Mouse (Mus musculus) stomach, embryonic 14.5 days (tissue): ENCODE measurements around the gene Fam19a2. TPM values are rescaled to one million over a fixed set of nuclear protein-coding genes. Genes with fewer than 3 reads are reported as not detected.

ENCODE experiments used
- ATAC-seq: fragments of 200-750 bp; cut with Nextera tagmentation; 2 replicates; pipeline ENCODE4 v1.8.0; 2017; ENCODE audit warnings: low read depth, moderate TSS enrichment; ENCODE audit not compliant: insufficient number of reproducible peaks, insufficient read depth, low FRiP score
- H3K27ac ChIP-seq: fragments of 300-500 bp; sonication (generic); 2 replicates; pipeline ENCODE4 v1.5.1; 2014; ENCODE audit warnings: mild to moderate bottlenecking, low read length, moderate library complexity, mixed read lengths
- H3K27me3 ChIP-seq: fragments of 300-500 bp; sonication (generic); 2 replicates; pipeline ENCODE4 v1.6.1; 2014; ENCODE audit warnings: low read length, control low read depth, mixed read lengths; ENCODE audit not compliant: control insufficient read depth, insufficient read depth
- H3K36me3 ChIP-seq: fragments of 300-500 bp; sonication (generic); 2 replicates; pipeline ENCODE4 v1.6.1; 2014; ENCODE audit warnings: mild to moderate bottlenecking, control low read depth, low read length, moderate library complexity, mixed read lengths; ENCODE audit not compliant: control insufficient read depth, insufficient read depth
- H3K4me1 ChIP-seq: fragments of 300-500 bp; sonication (generic); 2 replicates; pipeline ENCODE4 v1.6.1; 2014; ENCODE audit warnings: low read length, control low read depth, mixed read lengths; ENCODE audit not compliant: control insufficient read depth, insufficient read depth
- H3K4me2 ChIP-seq: fragments of 300-500 bp; sonication (generic); replicated peaks from 2 replicates; pipeline ENCODE4 v1.6.1; 2014; ENCODE audit warnings: low read depth, low read length, control low read depth
- H3K4me3 ChIP-seq: fragments of 300-500 bp; sonication (generic); 2 replicates; pipeline ENCODE4 v1.5.1; 2014; ENCODE audit warnings: low read depth, low read length, control low read depth
- H3K9ac ChIP-seq: fragments of 300-500 bp; sonication (generic); replicated peaks from 2 replicates; pipeline ENCODE4 v1.6.1; 2014; ENCODE audit warnings: low read depth, mild to moderate bottlenecking, control low read depth, low read length, moderate library complexity, mixed read lengths
- H3K9me3 ChIP-seq: fragments of 300-500 bp; sonication (generic); 2 replicates; pipeline ENCODE4 v1.6.1; 2016; ENCODE audit warnings: low read depth, low read length, control low read depth; ENCODE audit not compliant: control insufficient read depth
- WGBS: fragments of 180-500 bp; shearing (Covaris S2); extraction: QIAGEN DNeasy Blood & Tissue Kit; methylation state at CpG from one replicate; pipeline ENCODE4 v1.1.7; 2014; 5-methylcytosine and 5-hydroxymethylcytosine counted together
- polyA plus RNA-seq: library from polyadenylated mRNA; unstranded; fragments of >200 nt; fragmentation: Nextera tagmentation; extraction: Ambion mirVana; gene quantifications from 2 replicates; pipeline ENCODE4 v1.2.1, GENCODE M21; 2014

The Fam19a2 gene
- polyA plus RNA-seq, 1 experiment from 2014 or later, result 7.1 TPM

- 53% methylated on average over 2 of the region's 2 CpGs for WGBS
- Histone ChIP-seq H3K9ac (no peak overlapping the region), H3K27me3 (no peaks in the 10 kb centered on the region), H3K27ac (no peak overlapping the region), H3K4me3 (no peak overlapping the region), H3K4me2 (no peak overlapping the region), H3K9me3 (no peaks in the 10 kb centered on the region; the same call in 1 of the 2 replicates), H3K36me3 (no peaks in the 10 kb centered on the region), H3K4me1 (no peaks in the 10 kb centered on the region)
- no peak for ATAC-seq
Observed at GRCm38 (mm10) chr10:123605671-123606070, 341.9 kb downstream of the Fam19a2 start.

DNA sequence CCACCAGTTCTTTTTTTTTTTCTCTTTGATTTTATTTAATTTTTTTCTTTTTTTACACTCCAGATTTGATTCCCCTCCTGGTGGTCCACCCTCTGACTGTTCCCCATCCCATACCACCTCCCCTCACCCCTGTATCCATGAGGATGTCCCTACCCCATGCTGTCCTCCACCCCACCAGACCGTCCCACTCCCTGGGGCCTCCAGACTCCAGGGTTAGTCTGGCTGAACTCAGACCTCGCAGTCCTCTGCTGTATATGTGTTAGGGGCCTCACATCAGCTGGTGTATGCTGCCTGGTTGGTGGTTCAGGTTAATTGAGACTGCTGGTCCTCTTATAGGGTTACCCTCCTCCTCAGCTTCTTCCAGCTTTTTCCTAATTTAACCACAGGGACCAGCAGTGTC is 362.9 kb downstream of the Fam19a2 start:
- no peak overlapping the region for H3K4me3 ChIP-seq
- H3K4me2 ChIP-seq, result no peak overlapping the region
- no peaks in the 10 kb centered on the region for H3K27me3 ChIP-seq
- ATAC-seq, result no peak
- no peaks in the 10 kb centered on the region for H3K9me3 ChIP-seq
- no peak overlapping the region for H3K9ac ChIP-seq
- H3K4me1 ChIP-seq, result no peaks in the 10 kb centered on the region
- H3K27ac ChIP-seq, result no peak overlapping the region
- no peaks in the 10 kb centered on the region for H3K36me3 ChIP-seq
- 83% methylated on average over 2 of the region's 2 CpGs for WGBS

GRCm38 (mm10) chr10:123629248-123629744 is 365.5 kb downstream of the Fam19a2 start:
- Histone ChIP-seq H3K4me1 (0 out of 2 replicates have a peak, but pooled peaks cover 3% of the 10 kb centered on the region), H3K9ac (no peak overlapping the region), H3K4me3 (no peak overlapping the region), H3K36me3 (no peaks in the 10 kb centered on the region), H3K4me2 (no peak overlapping the region), H3K27me3 (no peaks in the 10 kb centered on the region), H3K27ac (no peak overlapping the region), H3K9me3 (no peaks in the 10 kb centered on the region)
- ATAC-seq, result no peak
- WGBS, result 80% methylated on average over 5 of the region's 5 CpGs

- Histone ChIP-seq H3K27me3 (no peaks in the 10 kb centered on the region), H3K9me3 (no peaks in the 10 kb centered on the region), H3K27ac (peak overlapping the region; percentile 55), H3K4me2 (no peak overlapping the region), H3K4me3 (no peak overlapping the region), H3K36me3 (no peaks in the 10 kb centered on the region), H3K9ac (no peak overlapping the region), H3K4me1 (0 out of 2 replicates have a peak, but pooled peaks cover 3% of the 10 kb centered on the region)
- ATAC-seq, result peak; percentile 33; the same call in 1 of the 2 replicates
- WGBS, result 32% methylated on average over 5 of the region's 5 CpGs
Observed at GRCm38 (mm10) chr10:123632029-123632428, 368.2 kb downstream of the Fam19a2 start.

GRCm38 (mm10) chr10:123636655-123637054 is 372.9 kb downstream of the Fam19a2 start:
- Histone ChIP-seq H3K4me2 (no peak overlapping the region), H3K36me3 (no peaks in the 10 kb centered on the region), H3K4me1 (0 out of 2 replicates have a peak, but pooled peaks cover 3% of the 10 kb centered on the region), H3K4me3 (no peak overlapping the region), H3K9ac (no peak overlapping the region), H3K27me3 (no peaks in the 10 kb centered on the region), H3K27ac (no peak overlapping the region), H3K9me3 (no peaks in the 10 kb centered on the region)
- 86% methylated on average over 5 of the region's 5 CpGs for WGBS
- ATAC-seq, result no peak

DNA sequence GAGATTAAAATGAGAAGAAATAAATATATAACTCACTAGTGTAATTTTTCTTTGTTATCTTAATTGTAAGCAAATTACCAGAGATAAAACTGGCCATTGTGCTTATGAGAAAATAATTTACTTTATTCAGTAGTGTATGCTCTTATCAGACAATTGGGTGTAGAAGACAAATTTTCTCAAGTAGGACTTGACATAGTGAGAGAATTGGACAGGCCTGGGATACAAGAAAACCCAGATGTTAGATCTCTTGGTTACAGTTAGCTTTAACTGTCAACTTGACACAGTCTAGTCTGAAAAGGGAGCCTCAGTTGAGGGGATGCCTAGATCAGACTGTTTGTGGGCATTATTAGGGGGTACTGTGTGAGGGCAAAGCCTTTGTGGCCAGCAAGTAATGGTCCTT is 373.7 kb downstream of the Fam19a2 start:
- Histone ChIP-seq H3K27me3 (no peaks in the 10 kb centered on the region), H3K4me2 (no peak overlapping the region), H3K9me3 (no peaks in the 10 kb centered on the region), H3K36me3 (no peaks in the 10 kb centered on the region), H3K27ac (no peak overlapping the region), H3K4me3 (no peak overlapping the region), H3K4me1 (no peaks in the 10 kb centered on the region), H3K9ac (no peak overlapping the region)
- ATAC-seq, result no peak

GRCm38 (mm10) chr10:123645568-123645967 is 381.8 kb downstream of the Fam19a2 start:
- Histone ChIP-seq H3K9ac (no peak overlapping the region), H3K4me2 (no peak overlapping the region), H3K4me1 (no peaks in the 10 kb centered on the region), H3K4me3 (no peak overlapping the region), H3K36me3 (no peaks in the 10 kb centered on the region), H3K9me3 (no peaks in the 10 kb centered on the region), H3K27ac (no peak overlapping the region), H3K27me3 (no peaks in the 10 kb centered on the region)
- 89% methylated on average over 4 of the region's 4 CpGs for WGBS
- no peak for ATAC-seq

GRCm38 (mm10) chr10:123671208-123671607 is 407.4 kb downstream of the Fam19a2 start:
- H3K9me3 ChIP-seq, result no peaks in the 10 kb centered on the region
- ATAC-seq, result no peak
- no peak overlapping the region for H3K9ac ChIP-seq
- H3K36me3 ChIP-seq, result no peaks in the 10 kb centered on the region
- H3K4me2 ChIP-seq, result no peak overlapping the region
- H3K27me3 ChIP-seq, result no peaks in the 10 kb centered on the region
- no peak overlapping the region for H3K27ac ChIP-seq
- no peaks in the 10 kb centered on the region for H3K4me1 ChIP-seq
- H3K4me3 ChIP-seq, result no peak overlapping the region

- H3K4me1 ChIP-seq, result no peaks in the 10 kb centered on the region
- H3K27me3 ChIP-seq, result no peaks in the 10 kb centered on the region
- H3K27ac ChIP-seq, result no peak overlapping the region
- WGBS, result 23% methylated on average over 7 of the region's 7 CpGs
- H3K36me3 ChIP-seq, result no peaks in the 10 kb centered on the region
- no peak overlapping the region for H3K9ac ChIP-seq
- H3K4me2 ChIP-seq, result no peak overlapping the region
- no peaks in the 10 kb centered on the region for H3K9me3 ChIP-seq
- H3K4me3 ChIP-seq, result no peak overlapping the region
- ATAC-seq, result no peak
Observed at GRCm38 (mm10) chr10:123678284-123678864, 414.6 kb downstream of the Fam19a2 start.
